Mouse (Mus musculus): ENCODE results near the gene Ppp1r14a. TPM values are rescaled to one million over a fixed set of nuclear protein-coding genes. Genes with fewer than 3 reads are reported as not detected.

The Ppp1r14a gene
- total and polyA plus RNA-seq, 3 experiments = 3.8 to 7.1 TPM; not detected in 1

GRCm38 (mm10) chr7:29319337-29320307, 30.5 kb downstream of the Ppp1r14a start (continued):
- TF ChIP-seq RCOR1 (IDR thresholded peaks at IDR 0.05; ENCODE audit: low read depth, low read length) (no peak), MYB (IDR thresholded peaks at IDR 0.05; ENCODE audit: low read depth, low read length) (no peak), ELF1 (IDR thresholded peaks at IDR 0.05; ENCODE audit: low read depth, low read length) (no peak), NRF1 (IDR thresholded peaks at IDR 0.05; ENCODE audit: insufficient read depth, low read depth, low read length, poor library complexity, severe bottlenecking) (no peak)

- no peaks in the 10 kb centered on the region for H3K9me3 ChIP-seq (replicated peaks; ENCODE audit: insufficient read depth, low read length)
- no peaks in the 10 kb centered on the region for H3K79me2 ChIP-seq (ENCODE audit: control insufficient read depth, insufficient read depth, low read length, poor library complexity)
- no peaks in the 10 kb centered on the region for H3K4me1 ChIP-seq (ENCODE audit: control insufficient read depth in 1 of 2, insufficient read depth in 2 of 2, low read length in 2 of 2)
- TF ChIP-seq CTCF (IDR thresholded peaks at IDR 0.05 in 2 of 3, conservative IDR thresholded peaks at IDR 0.05 in 1 of 3; ENCODE audit: control insufficient read depth in 1 of 3, insufficient read depth in 1 of 3, low read depth in 2 of 3, low read length in 3 of 3, poor library complexity in 1 of 3, severe bottlenecking in 1 of 3) (no peak), UBTF (IDR thresholded peaks at IDR 0.05; ENCODE audit: borderline replicate concordance, insufficient read depth, low read depth, low read length) (no peak), MYB (IDR thresholded peaks at IDR 0.05; ENCODE audit: low read depth, low read length) (no peak), RAD21 (IDR thresholded peaks at IDR 0.05; ENCODE audit: low read depth, low read length) (no peak), USF1 (IDR thresholded peaks at IDR 0.05; ENCODE audit: low read depth, low read length) (no peak), USF2 (IDR thresholded peaks at IDR 0.05; ENCODE audit: borderline replicate concordance in 1 of 2, insufficient read depth in 1 of 2, low read depth in 1 of 2, low read length in 2 of 2) (no peak), BHLHE40 (IDR thresholded peaks at IDR 0.05; ENCODE audit: borderline replicate concordance, low read depth, low read length) (no peak)
- H3K27me3 ChIP-seq (ENCODE audit: control insufficient read depth in 1 of 2, insufficient read depth in 2 of 2, low read length in 2 of 2) = no peaks in the 10 kb centered on the region
- no peak for DNase-seq (ENCODE audit: low read depth, low spot score)
- H3K9ac ChIP-seq (ENCODE audit: control insufficient read depth, low read depth, low read length, poor library complexity, severe bottlenecking) = no peak overlapping the region
- no peak overlapping the region for H3K27ac ChIP-seq (ENCODE audit: control insufficient read depth, low read depth, low read length)
- peaks cover 0 to 3% of the 10 kb centered on the region in 2 experiments; a peak in 1 of 4 replicates for H3K36me3 ChIP-seq (ENCODE audit: control insufficient read depth in 1 of 2, insufficient read depth in 2 of 2, low read length in 2 of 2)
- H3K4me3 ChIP-seq (ENCODE audit: control insufficient read depth in 1 of 2, insufficient read depth in 1 of 2, low read depth in 2 of 2, low read length in 2 of 2) = no peak overlapping the region
Measured at GRCm38 (mm10) chr7:29327087-29327486, 38.0 kb downstream of the Ppp1r14a start.

- Histone ChIP-seq H3K4me3 (ENCODE audit: control insufficient read depth in 1 of 2, insufficient read depth in 1 of 2, low read depth in 2 of 2, low read length in 2 of 2) (no peak overlapping the region), H3K79me2 (ENCODE audit: control insufficient read depth, insufficient read depth, low read length, poor library complexity) (no peaks in the 10 kb centered on the region), H3K4me1 (ENCODE audit: control insufficient read depth in 1 of 2, insufficient read depth in 2 of 2, low read length in 2 of 2) (no peaks in the 10 kb centered on the region), H3K27me3 (ENCODE audit: control insufficient read depth in 1 of 2, insufficient read depth in 2 of 2, low read length in 2 of 2) (no peaks in the 10 kb centered on the region), H3K27ac (ENCODE audit: control insufficient read depth, low read depth, low read length) (no peak overlapping the region), H3K36me3 (ENCODE audit: control insufficient read depth in 1 of 2, insufficient read depth in 2 of 2, low read length in 2 of 2) (peaks cover 0 to 3% of the 10 kb centered on the region in 2 experiments; a peak in 1 of 4 replicates), H3K9ac (ENCODE audit: control insufficient read depth, low read depth, low read length, poor library complexity, severe bottlenecking) (no peak overlapping the region), H3K9me3 (replicated peaks; ENCODE audit: insufficient read depth, low read length) (no peaks in the 10 kb centered on the region)
- DNase-seq (ENCODE audit: low read depth, low spot score) = no peak
- no peak for TF ChIP-seq MYB (IDR thresholded peaks at IDR 0.05; ENCODE audit: low read depth, low read length)
Measured at GRCm38 (mm10) chr7:29328984-29329383, 39.9 kb downstream of the Ppp1r14a start.

All from MEL (cell line).